Mouse (Mus musculus): ENCODE results near the gene Tspyl3. TPM values are rescaled to one million over a fixed set of nuclear protein-coding genes. Genes with fewer than 3 reads are reported as not detected.

Gene Tspyl3
- polyA plus RNA-seq, 1 experiment, result not detected

GRCm38 (mm10) chr2:153217826-153218340, 7.4 kb downstream of the Tspyl3 start:
- H3K4me1 ChIP-seq (ENCODE audit: control insufficient read depth, insufficient read depth, low read length), result no peaks in the 10 kb centered on the region
- TF ChIP-seq CTCF (IDR thresholded peaks at IDR 0.05; ENCODE audit: insufficient read depth, low read depth, low read length) (no peak), POLR2A (IDR thresholded peaks at IDR 0.05; ENCODE audit: insufficient read depth, low read depth, low read length) (no peak)
- H3K27ac ChIP-seq (ENCODE audit: insufficient read depth, low read depth, low read length), result no peak overlapping the region
- WGBS, result 87% methylated on average over 10 of the region's 10 CpGs
- no peak overlapping the region for H3K4me3 ChIP-seq (ENCODE audit: insufficient read depth, low read depth, low read length)

- TF ChIP-seq POLR2A (IDR thresholded peaks at IDR 0.05; ENCODE audit: insufficient read depth, low read depth, low read length) (no peak), CTCF (IDR thresholded peaks at IDR 0.05; ENCODE audit: insufficient read depth, low read depth, low read length) (no peak)
- Histone ChIP-seq H3K4me3 (ENCODE audit: insufficient read depth, low read depth, low read length) (no peak overlapping the region), H3K27ac (ENCODE audit: insufficient read depth, low read depth, low read length) (no peak overlapping the region), H3K4me1 (ENCODE audit: control insufficient read depth, insufficient read depth, low read length) (no peaks in the 10 kb centered on the region)
- 82% methylated on average over 4 of the region's 4 CpGs for WGBS
Observed at GRCm38 (mm10) chr2:153215421-153215820, 9.8 kb downstream of the Tspyl3 start.

GRCm38 (mm10) chr2:153214771-153215259, 10.4 kb downstream of the Tspyl3 start:
- H3K4me3 ChIP-seq (ENCODE audit: insufficient read depth, low read depth, low read length), result no peak overlapping the region
- no peaks in the 10 kb centered on the region for H3K4me1 ChIP-seq (ENCODE audit: control insufficient read depth, insufficient read depth, low read length)
- no peak for TF ChIP-seq POLR2A (IDR thresholded peaks at IDR 0.05; ENCODE audit: insufficient read depth, low read depth, low read length)
- WGBS, result 84% methylated on average over 6 of the region's 6 CpGs
- no peak overlapping the region for H3K27ac ChIP-seq (ENCODE audit: insufficient read depth, low read depth, low read length)

- no peak overlapping the region for H3K27ac ChIP-seq (ENCODE audit: insufficient read depth, low read depth, low read length)
- H3K4me1 ChIP-seq (ENCODE audit: control insufficient read depth, insufficient read depth, low read length), result no peaks in the 10 kb centered on the region
- no peak overlapping the region for H3K4me3 ChIP-seq (ENCODE audit: insufficient read depth, low read depth, low read length)
- WGBS, result 90% methylated on average over 4 of the region's 4 CpGs
- TF ChIP-seq POLR2A (IDR thresholded peaks at IDR 0.05; ENCODE audit: insufficient read depth, low read depth, low read length) (no peak), CTCF (IDR thresholded peaks at IDR 0.05; ENCODE audit: insufficient read depth, low read depth, low read length) (no peak)
Observed at GRCm38 (mm10) chr2:153213351-153213750, 11.9 kb downstream of the Tspyl3 start.

GRCm38 (mm10) chr2:153211451-153211850, 13.8 kb downstream of the Tspyl3 start:
- H3K4me1 ChIP-seq (ENCODE audit: control insufficient read depth, insufficient read depth, low read length), result no peaks in the 10 kb centered on the region
- WGBS, result 93% methylated on average over 5 of the region's 5 CpGs
- TF ChIP-seq CTCF (IDR thresholded peaks at IDR 0.05; ENCODE audit: insufficient read depth, low read depth, low read length), result no peak
- H3K27ac ChIP-seq (ENCODE audit: insufficient read depth, low read depth, low read length), result no peak overlapping the region
- H3K4me3 ChIP-seq (ENCODE audit: insufficient read depth, low read depth, low read length), result no peak overlapping the region

- no peak overlapping the region for H3K27ac ChIP-seq (ENCODE audit: insufficient read depth, low read depth, low read length)
- no peak for TF ChIP-seq CTCF (IDR thresholded peaks at IDR 0.05; ENCODE audit: insufficient read depth, low read depth, low read length)
- H3K4me1 ChIP-seq (ENCODE audit: control insufficient read depth, insufficient read depth, low read length), result no peaks in the 10 kb centered on the region
- no peak overlapping the region for H3K4me3 ChIP-seq (ENCODE audit: insufficient read depth, low read depth, low read length)
- 84% methylated on average over 5 of the region's 5 CpGs for WGBS
Observed at GRCm38 (mm10) chr2:153209286-153209685, 16.0 kb downstream of the Tspyl3 start.

GRCm38 (mm10) chr2:153208149-153208548, 17.1 kb downstream of the Tspyl3 start:
- Histone ChIP-seq H3K27ac (ENCODE audit: insufficient read depth, low read depth, low read length) (no peak overlapping the region), H3K4me1 (ENCODE audit: control insufficient read depth, insufficient read depth, low read length) (no peaks in the 10 kb centered on the region), H3K4me3 (ENCODE audit: insufficient read depth, low read depth, low read length) (no peak overlapping the region)
- TF ChIP-seq POLR2A (IDR thresholded peaks at IDR 0.05; ENCODE audit: insufficient read depth, low read depth, low read length) (no peak), CTCF (IDR thresholded peaks at IDR 0.05; ENCODE audit: insufficient read depth, low read depth, low read length) (no peak)
- 98% methylated on average over 2 of the region's 2 CpGs for WGBS

GRCm38 (mm10) chr2:153202766-153203165, 22.5 kb downstream of the Tspyl3 start:
- WGBS, result 64% methylated on average over 1 of the region's 1 CpGs
- TF ChIP-seq POLR2A (IDR thresholded peaks at IDR 0.05; ENCODE audit: insufficient read depth, low read depth, low read length) (no peak), CTCF (IDR thresholded peaks at IDR 0.05; ENCODE audit: insufficient read depth, low read depth, low read length) (no peak)

GRCm38 (mm10) chr2:153199114-153199513, 26.1 kb downstream of the Tspyl3 start:
- Histone ChIP-seq H3K4me1 (ENCODE audit: control insufficient read depth, insufficient read depth, low read length) (no peaks in the 10 kb centered on the region), H3K27ac (ENCODE audit: insufficient read depth, low read depth, low read length) (no peak overlapping the region), H3K4me3 (ENCODE audit: insufficient read depth, low read depth, low read length) (no peak overlapping the region)
- TF ChIP-seq CTCF (IDR thresholded peaks at IDR 0.05; ENCODE audit: insufficient read depth, low read depth, low read length) (no peak), POLR2A (IDR thresholded peaks at IDR 0.05; ENCODE audit: insufficient read depth, low read depth, low read length) (no peak)
- WGBS, result 91% methylated on average over 2 of the region's 2 CpGs

More at GRCm38 (mm10) chr2:153202766-153203165, 22.5 kb downstream of the Tspyl3 start:
- Histone ChIP-seq H3K4me1 (ENCODE audit: control insufficient read depth, insufficient read depth, low read length) (no peaks in the 10 kb centered on the region), H3K27ac (ENCODE audit: insufficient read depth, low read depth, low read length) (no peak overlapping the region), H3K4me3 (ENCODE audit: insufficient read depth, low read depth, low read length) (no peak overlapping the region)

GRCm38 (mm10) chr2:153198485-153198884, 26.8 kb downstream of the Tspyl3 start:
- Histone ChIP-seq H3K27ac (ENCODE audit: insufficient read depth, low read depth, low read length) (no peak overlapping the region), H3K4me3 (ENCODE audit: insufficient read depth, low read depth, low read length) (no peak overlapping the region), H3K4me1 (ENCODE audit: control insufficient read depth, insufficient read depth, low read length) (no peaks in the 10 kb centered on the region)
- 85% methylated on average over 5 of the region's 5 CpGs for WGBS
- TF ChIP-seq CTCF (IDR thresholded peaks at IDR 0.05; ENCODE audit: insufficient read depth, low read depth, low read length) (no peak), POLR2A (IDR thresholded peaks at IDR 0.05; ENCODE audit: insufficient read depth, low read depth, low read length) (no peak)
